Mouse (Mus musculus): ENCODE results near the gene Cnnm2. TPM values are rescaled to one million over a fixed set of nuclear protein-coding genes. Genes with fewer than 3 reads are reported as not detected.

Gene Cnnm2
- polyA plus RNA-seq, 1 experiment from 2014 or later, result 6.9 TPM

DNA sequence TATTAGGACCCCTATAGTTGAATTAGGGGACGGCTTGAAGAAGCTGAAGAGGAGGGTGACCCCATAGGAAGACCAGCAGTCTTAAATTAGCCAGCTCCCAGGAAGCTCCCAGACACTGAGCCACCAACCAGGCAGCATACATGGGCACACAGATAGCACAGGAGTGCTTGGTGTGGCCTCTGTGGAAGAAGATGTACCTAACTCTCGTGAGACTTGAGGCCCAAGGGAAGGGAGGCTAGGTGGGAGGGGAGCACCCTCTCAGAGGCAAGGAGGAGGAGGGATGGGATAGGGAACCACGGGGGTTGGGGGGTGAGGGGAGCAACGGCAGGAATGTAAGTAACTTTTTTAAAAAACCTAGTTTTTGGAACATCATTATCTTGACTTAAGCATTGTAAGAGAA is 165.0 kb downstream of the Cnnm2 start:
- Histone ChIP-seq H3K27ac (no peak overlapping the region), H3K36me3 (no peaks in the 10 kb centered on the region), H3K4me2 (replicated peaks) (no peak overlapping the region), H3K4me3 (no peak overlapping the region), H3K9me3 (replicated peaks) (no peaks in the 10 kb centered on the region), H3K9ac (no peak overlapping the region), H3K27me3 (no peaks in the 10 kb centered on the region), H3K4me1 (0 out of 2 replicates have a peak, but pooled peaks cover 6% of the 10 kb centered on the region)
- WGBS, result 67% methylated on average over 4 of the region's 4 CpGs
- ATAC-seq (ENCODE audit: low FRiP score), result no peak

DNA sequence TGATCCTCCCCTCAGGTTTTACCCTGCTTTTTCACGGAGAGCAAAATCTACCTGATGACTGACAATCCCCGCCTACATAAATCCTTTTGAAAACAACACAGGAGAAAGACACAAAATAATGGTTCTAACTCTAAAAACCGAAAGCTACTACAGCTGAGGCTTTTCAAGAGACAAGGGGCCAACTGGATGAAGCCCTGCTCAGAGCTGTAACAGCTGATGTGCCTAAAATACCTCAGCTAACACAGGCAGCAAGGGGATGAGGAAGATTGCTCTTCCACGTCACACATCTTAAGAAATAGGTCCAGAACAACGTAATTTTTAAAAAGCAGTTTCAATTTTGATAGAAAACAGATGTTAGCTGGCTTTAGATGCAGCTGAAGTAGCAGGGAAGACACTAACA is 165.6 kb downstream of the Cnnm2 start:
- no peak overlapping the region for H3K9ac ChIP-seq
- ATAC-seq (ENCODE audit: low FRiP score), result no peak
- H3K27ac ChIP-seq, result no peak overlapping the region
- no peaks in the 10 kb centered on the region for H3K27me3 ChIP-seq
- H3K9me3 ChIP-seq (replicated peaks), result no peaks in the 10 kb centered on the region
- WGBS, result 62% methylated on average over 5 of the region's 5 CpGs
- no peak overlapping the region for H3K4me3 ChIP-seq
- 0 out of 2 replicates have a peak, but pooled peaks cover 6% of the 10 kb centered on the region for H3K4me1 ChIP-seq
- no peak overlapping the region for H3K4me2 ChIP-seq (replicated peaks)
- H3K36me3 ChIP-seq, result no peaks in the 10 kb centered on the region

DNA sequence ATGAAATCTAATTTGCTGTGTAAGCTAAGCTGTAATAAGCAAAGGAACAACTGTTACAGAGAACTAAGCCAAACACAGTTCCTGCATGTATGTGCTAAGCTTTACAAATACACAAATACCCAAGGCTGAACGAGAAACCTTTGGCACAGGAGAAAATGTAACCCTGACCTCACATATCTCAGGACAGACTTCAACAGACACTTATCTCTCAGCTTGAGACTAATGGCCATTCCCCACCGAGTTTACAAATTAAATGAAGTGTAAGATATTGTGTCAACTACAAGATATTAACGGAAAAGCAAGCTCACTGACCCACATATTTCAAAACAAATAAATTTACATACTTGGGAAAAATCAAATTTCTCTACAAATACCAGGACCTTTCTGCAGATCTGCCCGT is 166.7 kb downstream of the Cnnm2 start:
- 63% methylated on average over 4 of the region's 4 CpGs for WGBS
- no peaks in the 10 kb centered on the region for H3K9me3 ChIP-seq (replicated peaks)
- no peaks in the 10 kb centered on the region for H3K36me3 ChIP-seq
- H3K4me3 ChIP-seq, result no peak overlapping the region
- no peak overlapping the region for H3K9ac ChIP-seq
- no peak for ATAC-seq (ENCODE audit: low FRiP score)
- 0 out of 2 replicates have a peak, but pooled peaks cover 6% of the 10 kb centered on the region for H3K4me1 ChIP-seq
- no peaks in the 10 kb centered on the region for H3K27me3 ChIP-seq
- H3K27ac ChIP-seq, result no peak overlapping the region
- no peak overlapping the region for H3K4me2 ChIP-seq (replicated peaks)

DNA sequence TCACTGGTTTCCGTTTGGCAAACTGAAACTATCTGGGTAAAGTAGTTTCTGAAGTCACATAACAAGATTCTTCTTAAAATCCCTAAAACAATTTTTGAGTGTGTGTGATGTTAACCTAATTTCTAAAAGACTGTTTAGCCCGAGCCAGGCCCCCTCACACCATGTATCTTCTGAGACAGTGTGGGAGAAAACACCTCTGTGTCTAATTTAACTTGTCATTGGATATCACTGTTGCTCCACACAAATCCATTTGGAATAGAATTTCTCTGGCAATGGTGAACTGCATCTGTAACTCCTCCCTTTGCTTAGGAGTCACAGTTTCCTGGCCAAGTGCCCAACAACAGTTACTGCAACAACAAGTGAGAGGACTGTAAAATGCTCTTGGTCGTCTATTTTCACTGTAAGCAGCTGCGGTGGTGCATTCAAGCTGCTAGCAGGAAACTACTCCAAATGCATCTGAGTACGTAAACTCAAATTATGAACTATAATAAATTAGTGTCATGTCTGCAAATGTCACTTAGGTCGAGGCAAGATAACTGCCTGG is 167.7 kb downstream of the Cnnm2 start:
- no peak overlapping the region for H3K4me3 ChIP-seq
- 0 out of 2 replicates have a peak, but pooled peaks cover 6% of the 10 kb centered on the region for H3K4me1 ChIP-seq
- WGBS, result 78% methylated on average over 6 of the region's 6 CpGs
- ATAC-seq (ENCODE audit: low FRiP score), result no peak
- no peak overlapping the region for H3K27ac ChIP-seq
- H3K36me3 ChIP-seq, result no peaks in the 10 kb centered on the region
- H3K4me2 ChIP-seq (replicated peaks), result no peak overlapping the region
- H3K9me3 ChIP-seq (replicated peaks), result no peaks in the 10 kb centered on the region
- no peak overlapping the region for H3K9ac ChIP-seq
- no peaks in the 10 kb centered on the region for H3K27me3 ChIP-seq

Other genes starting within 250 kb of the Cnnm2 start
- 190 and 196 TPM in 2 replicates for gene Arl3, start 188.4 kb upstream of the Cnnm2 start, polyA plus RNA-seq (2016; fragmentation: Nextera tagmentation; extraction: Ambion mirVana)
- gene Sfxn2, start 188.2 kb upstream of the Cnnm2 start, polyA plus RNA-seq (2016; fragmentation: Nextera tagmentation; extraction: Ambion mirVana), result 14.6 and 15.0 TPM in 2 replicates
- gene Wbp1l, start 162.5 kb upstream of the Cnnm2 start, polyA plus RNA-seq (2016; fragmentation: Nextera tagmentation; extraction: Ambion mirVana), result 54.6 and 56.4 TPM in 2 replicates
- gene Cyp17a1, start 88.4 kb upstream of the Cnnm2 start, polyA plus RNA-seq (2016; fragmentation: Nextera tagmentation; extraction: Ambion mirVana), result not detected in 2 replicates
- 14.6 and 17.5 TPM in 2 replicates for gene Borcs7, start 71.7 kb upstream of the Cnnm2 start, polyA plus RNA-seq (2016; fragmentation: Nextera tagmentation; extraction: Ambion mirVana)
- 31.1 and 32.0 TPM in 2 replicates for gene As3mt, start 54.1 kb upstream of the Cnnm2 start, polyA plus RNA-seq (2016; fragmentation: Nextera tagmentation; extraction: Ambion mirVana)